ENCODE assay signal across 8 mouse cellular contexts in genomic region chr3:79287699-79288458, GRCm38 (mm10). TPM values are rescaled to one million over a fixed set of nuclear protein-coding genes. Genes with fewer than 3 reads are reported as not detected.
DNase-seq lines count a peak whose midpoint lies in the region; ATAC-seq and TF ChIP-seq lines count a peak whose summit lies in the region.

No protein-coding gene starts in this region.

- no peak for TF ChIP-seq CTCF in testis, adult 2 months (IDR thresholded peaks at IDR 0.05; ENCODE audit: control insufficient read depth, insufficient read depth, insufficient replicate concordance, low read depth, low read length)
- TF ChIP-seq CTCF in stomach, postnatal 0 days (IDR thresholded peaks at IDR 0.05; ENCODE audit: low read depth): no peak

- DNase-seq in testis, postnatal 10 days (ENCODE audit: low spot score): no peak
- DNase-seq in forebrain, embryonic 10.5 days (ENCODE audit: extremely low spot score, low spot score): no peak
- no peak for DNase-seq in stomach, postnatal 0 days (ENCODE audit: low spot score)
- no peak for DNase-seq in adrenal gland, adult 8-10 months
- no peak for DNase-seq in urinary bladder, postnatal 4 days (ENCODE audit: low spot score in 2 of 2)

- 18% methylated on average over 17 of the region's 17 CpGs for WGBS in forebrain, embryonic 10.5 days
- 17% methylated on average over 17 of the region's 17 CpGs for WGBS in hindbrain, embryonic 16.5 days
- WGBS in liver, embryonic 16.5 days (ENCODE audit: insufficient replicate concordance): 7% methylated on average over 17 of the region's 17 CpGs
- WGBS in stomach, postnatal 0 days: 18% methylated on average over 17 of the region's 17 CpGs

- H3K36me3 ChIP-seq in testis, adult 2 months (ENCODE audit: control insufficient read depth, insufficient read depth, low read length): no peaks in the 10 kb centered on the region
- H3K36me3 ChIP-seq in forebrain, embryonic 10.5 days (replicated peaks): no peaks in the 10 kb centered on the region
- no peaks in the 10 kb centered on the region for H3K36me3 ChIP-seq in hindbrain, embryonic 16.5 days (ENCODE audit: control insufficient read depth, insufficient read depth, low read length)
- no peaks in the 10 kb centered on the region for H3K36me3 ChIP-seq in liver, embryonic 16.5 days (ENCODE audit: control insufficient read depth, insufficient read depth)
- H3K36me3 ChIP-seq in stomach, postnatal 0 days (ENCODE audit: control insufficient read depth, insufficient read depth, low read length): no peaks in the 10 kb centered on the region

- no peak for TF ChIP-seq POLR2A in testis, adult 2 months (IDR thresholded peaks at IDR 0.05; ENCODE audit: control insufficient read depth, low read depth, low read length)

- H3K4me2 ChIP-seq in hindbrain, embryonic 16.5 days (ENCODE audit: low read length): peak overlapping the region; percentile 76
- peak overlapping the region; percentile 79 for H3K4me2 ChIP-seq in liver, embryonic 16.5 days (ENCODE audit: low read depth, low read length)
- H3K4me2 ChIP-seq in stomach, postnatal 0 days (replicated peaks; ENCODE audit: low read depth): peak overlapping the region; percentile 82

- no peak for TF ChIP-seq EP300 in stomach, postnatal 0 days (optimal IDR thresholded peaks at IDR 0.05)

- no peaks in the 10 kb centered on the region for H3K27me3 ChIP-seq in testis, adult 2 months (ENCODE audit: control insufficient read depth, insufficient read depth, low read length)
- H3K27me3 ChIP-seq in forebrain, embryonic 10.5 days (ENCODE audit: poor library complexity, severe bottlenecking): peaks cover 26% of the 10 kb centered on the region
- no peaks in the 10 kb centered on the region for H3K27me3 ChIP-seq in hindbrain, embryonic 16.5 days (replicated peaks; ENCODE audit: control insufficient read depth, insufficient read depth, low read length)
- H3K27me3 ChIP-seq in liver, embryonic 16.5 days (ENCODE audit: control insufficient read depth, insufficient read depth, low read depth, low read length): peaks cover 40% of the 10 kb centered on the region
- no peaks in the 10 kb centered on the region for H3K27me3 ChIP-seq in stomach, postnatal 0 days (ENCODE audit: control insufficient read depth, insufficient read depth, low read length)

- H3K4me3 ChIP-seq in testis, adult 2 months (ENCODE audit: control insufficient read depth, low read depth, low read length): peak overlapping the region; percentile 92
- H3K4me3 ChIP-seq in forebrain, embryonic 10.5 days: peak overlapping the region; percentile 94
- H3K4me3 ChIP-seq in hindbrain, embryonic 16.5 days (ENCODE audit: low read length): peak overlapping the region; percentile 97
- peak overlapping the region; percentile 73 for H3K4me3 ChIP-seq in liver, embryonic 16.5 days (ENCODE audit: low read depth, low read length)
- peak overlapping the region; percentile 88 for H3K4me3 ChIP-seq in stomach, postnatal 0 days (ENCODE audit: low read depth, low read length)

- peaks cover 12% of the 10 kb centered on the region for H3K4me1 ChIP-seq in testis, adult 2 months (ENCODE audit: control insufficient read depth, insufficient read depth, low read length)
- H3K4me1 ChIP-seq in forebrain, embryonic 10.5 days: peaks cover 40% of the 10 kb centered on the region
- H3K4me1 ChIP-seq in hindbrain, embryonic 16.5 days (ENCODE audit: control insufficient read depth, insufficient read depth, low read depth, low read length): peaks cover 28% of the 10 kb centered on the region
- peaks cover 5% of the 10 kb centered on the region for H3K4me1 ChIP-seq in liver, embryonic 16.5 days (ENCODE audit: control insufficient read depth, low read depth, low read length)
- peaks cover 8% of the 10 kb centered on the region for H3K4me1 ChIP-seq in stomach, postnatal 0 days (replicated peaks; ENCODE audit: control insufficient read depth, insufficient read depth)

- no peaks in the 10 kb centered on the region for H3K9me3 ChIP-seq in forebrain, embryonic 10.5 days
- no peaks in the 10 kb centered on the region for H3K9me3 ChIP-seq in hindbrain, embryonic 16.5 days (ENCODE audit: control insufficient read depth, low read length)
- H3K9me3 ChIP-seq in liver, embryonic 16.5 days (replicated peaks; ENCODE audit: control insufficient read depth, low read length): no peaks in the 10 kb centered on the region
- H3K9me3 ChIP-seq in stomach, postnatal 0 days (ENCODE audit: control insufficient read depth, low read length): no peaks in the 10 kb centered on the region

- no peak for ATAC-seq in hindbrain, embryonic 16.5 days
- ATAC-seq in liver, embryonic 16.5 days (ENCODE audit: low read depth): no peak
- peak; percentile 57 for ATAC-seq in stomach, postnatal 0 days (ENCODE audit: low FRiP score, low TSS enrichment)

- H3K27ac ChIP-seq in testis, adult 2 months (ENCODE audit: control insufficient read depth, insufficient read depth, low read depth, low read length): peak overlapping the region; percentile 22; the same call in 1 of the 2 replicates
- H3K27ac ChIP-seq in forebrain, embryonic 10.5 days: peak overlapping the region; percentile 96
- H3K27ac ChIP-seq in hindbrain, embryonic 16.5 days (ENCODE audit: low read depth, low read length): no peak overlapping the region; the same call in 1 of the 2 replicates
- no peak overlapping the region; the same call in 1 of the 2 replicates for H3K27ac ChIP-seq in liver, embryonic 16.5 days (ENCODE audit: low read length)
- peak overlapping the region; percentile 98 for H3K27ac ChIP-seq in stomach, postnatal 0 days (replicated peaks)

- H3K9ac ChIP-seq in hindbrain, embryonic 16.5 days (ENCODE audit: low read depth, low read length): peak overlapping the region; percentile 92
- H3K9ac ChIP-seq in liver, embryonic 16.5 days (ENCODE audit: low read depth, low read length): peak overlapping the region; percentile 58; the same call in 1 of the 2 replicates
- peak overlapping the region; percentile 93 for H3K9ac ChIP-seq in stomach, postnatal 0 days (ENCODE audit: low read length)

RNA-seq across cellular contexts. Expression of gene Rapgef2, which starts 1.6 kb away (rescaled TPM):
- 1.6 TPM in 2 replicates for polyA plus RNA-seq in testis, adult 2 months (2012; rRNA removed)
- 4.4 and 5.2 TPM in 2 replicates for polyA plus RNA-seq in forebrain, embryonic 10.5 days (2016; fragmentation: Nextera tagmentation; extraction: Ambion mirVana)
- 11.0 and 12.5 TPM in 2 replicates for polyA plus RNA-seq in hindbrain, embryonic 16.5 days (2015; fragmentation: Nextera tagmentation; extraction: Ambion mirVana)
- 1.0 and 1.4 TPM in 2 replicates for polyA plus RNA-seq in liver, embryonic 16.5 days (2015; fragmentation: Nextera tagmentation; extraction: Ambion mirVana)
- 2.3 and 2.4 TPM in 2 replicates for polyA plus RNA-seq in stomach, postnatal 0 days (2015; fragmentation: Nextera tagmentation; extraction: Ambion mirVana)
- 10 to 100 TPM; 21.3 to 32.2 (median 26.2) TPM for total RNA-seq in adrenal gland, adult 8-10 months (2022)

RNA-seq across cellular contexts. Expression of gene Gm17359, which starts 48.6 kb away (rescaled TPM):
- 297 and 336 TPM in 2 replicates for polyA plus RNA-seq in testis, adult 2 months (2012; rRNA removed)
- polyA plus RNA-seq in forebrain, embryonic 10.5 days (2016; fragmentation: Nextera tagmentation; extraction: Ambion mirVana): not detected in 2 replicates
- not detected in 2 replicates for polyA plus RNA-seq in hindbrain, embryonic 16.5 days (2015; fragmentation: Nextera tagmentation; extraction: Ambion mirVana)
- polyA plus RNA-seq in liver, embryonic 16.5 days (2015; fragmentation: Nextera tagmentation; extraction: Ambion mirVana): 0.05 TPM in 1 of 2 replicates, not detected in the other
- polyA plus RNA-seq in stomach, postnatal 0 days (2015; fragmentation: Nextera tagmentation; extraction: Ambion mirVana): 0.12 TPM in 1 of 2 replicates, not detected in the other
- total RNA-seq in adrenal gland, adult 8-10 months (2022): not detected

Comparison
In these comparisons a context has a peak if more than half of its experiments do, and no peak if none do; other contexts are left out.
1. H3K27ac ChIP-seq: peak in testis, adult 2 months (single experiment), forebrain, embryonic 10.5 days (single experiment) and stomach, postnatal 0 days (single experiment); none in hindbrain, embryonic 16.5 days (single experiment) and liver, embryonic 16.5 days (single experiment).
2. RNA of gene Gm17359, which starts 48.6 kb away (polyA plus RNA-seq): 297 to 336 TPM in testis, adult 2 months; not detected in hindbrain, embryonic 16.5 days, not detected in forebrain, embryonic 10.5 days, 0.05 TPM in liver, embryonic 16.5 days and 0.12 TPM in stomach, postnatal 0 days; every median in the first group is over 100 times any median in the second.
3. Peak in every context shown above with its lines, with median percentiles within 50 percentile points of each other: H3K4me3 ChIP-seq, H3K4me2 ChIP-seq and H3K9ac ChIP-seq.